Mouse (Mus musculus): ENCODE measurements around the gene Dhcr24.

Dhcr24 gene

DNA sequence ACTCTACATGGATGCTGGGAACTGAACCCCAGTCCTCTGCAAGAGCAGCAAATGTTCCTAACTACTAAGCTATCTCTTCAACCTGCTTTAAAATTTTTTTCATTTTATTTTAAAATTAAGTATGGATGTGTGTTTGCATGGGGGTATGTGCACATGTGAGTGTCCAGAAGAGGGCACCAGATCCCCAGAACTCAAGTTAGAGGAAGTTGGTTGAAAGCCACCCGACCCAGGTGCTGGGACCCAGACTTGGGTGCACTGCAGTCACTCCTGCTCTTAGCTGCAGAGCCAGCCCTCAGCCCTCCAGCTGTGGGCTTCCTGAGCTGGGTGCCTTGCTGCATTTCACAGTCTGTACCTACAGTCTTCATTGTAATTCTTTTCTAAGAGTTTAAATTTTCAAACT is 38.6 kb downstream of the Dhcr24 start:
- DNase-seq (ENCODE audit: inconsistent age in 2 of 2, low spot score in 1 of 2) = no peak

DNA sequence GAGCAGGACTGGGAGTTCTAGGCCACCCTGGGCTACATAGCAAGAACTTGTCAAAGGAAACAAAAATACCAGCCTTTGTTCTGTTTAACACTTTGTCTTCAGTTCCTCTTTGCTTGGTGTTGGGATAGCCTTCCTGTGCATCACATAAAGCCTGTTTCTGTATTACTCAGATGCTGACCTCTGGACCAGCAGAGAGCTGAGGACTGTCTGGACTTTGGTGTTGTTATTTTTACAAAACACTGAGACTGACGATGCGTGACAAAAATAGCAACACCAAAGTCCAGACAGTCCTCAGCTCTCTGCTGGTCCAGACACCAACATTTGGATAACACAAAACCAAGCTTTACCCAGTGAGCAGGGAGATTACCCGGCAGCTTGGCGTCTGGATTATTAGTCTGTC is 39.9 kb downstream of the Dhcr24 start:
- DNase-seq (ENCODE audit: inconsistent age in 2 of 2, low spot score in 1 of 2) = no peak

DNA sequence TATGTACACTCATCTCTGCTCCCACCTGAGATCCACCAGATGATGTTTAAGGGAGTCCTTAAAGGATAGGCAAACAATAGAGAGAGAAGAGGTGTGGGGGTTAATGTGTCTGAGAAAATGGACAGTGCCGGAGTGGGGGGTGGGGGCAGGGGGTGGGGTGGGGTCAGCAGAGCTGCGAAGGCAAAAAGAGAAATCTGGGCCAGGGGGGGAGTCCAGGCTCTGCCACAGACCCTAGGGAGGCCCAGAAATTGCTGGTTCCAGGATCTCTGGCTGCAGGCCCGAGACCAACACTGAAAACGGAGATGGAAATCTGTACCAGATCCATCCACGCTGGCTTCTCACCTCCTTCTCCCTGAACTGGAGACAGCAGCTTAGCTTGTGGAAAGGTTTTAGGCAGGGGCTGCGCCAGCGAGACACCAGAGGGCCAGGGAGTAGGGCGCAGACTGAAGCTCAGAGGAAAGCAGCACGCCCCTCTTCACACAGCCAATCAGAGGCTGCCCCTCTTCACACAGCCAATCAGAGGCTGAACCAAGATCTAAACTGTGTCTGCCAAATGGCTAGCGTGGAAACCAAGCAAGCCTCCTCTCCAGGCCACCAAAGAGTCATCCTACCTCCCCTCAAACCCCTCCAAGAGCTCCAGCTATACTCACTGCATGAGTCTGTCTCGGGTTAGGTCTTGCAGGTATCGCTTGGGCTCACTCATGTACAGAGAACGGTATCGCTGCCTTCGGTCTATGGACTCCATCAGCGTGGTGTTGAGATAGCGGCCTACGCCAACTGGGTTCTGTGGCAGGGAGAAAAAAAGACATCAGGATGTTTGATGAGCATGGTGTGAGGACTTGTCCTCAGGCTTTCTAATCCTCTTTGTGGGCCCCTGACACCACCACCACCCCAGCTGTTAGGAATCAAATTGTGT is 46.1 kb downstream of the Dhcr24 start:
- DNase-seq (ENCODE audit: inconsistent age in 2 of 2, low spot score in 1 of 2) = no peak

GRCm38 (mm10) chr4:106607905-106608304 is 47.1 kb downstream of the Dhcr24 start:
- no peak for DNase-seq (ENCODE audit: inconsistent age in 2 of 2, low spot score in 1 of 2)

DNA sequence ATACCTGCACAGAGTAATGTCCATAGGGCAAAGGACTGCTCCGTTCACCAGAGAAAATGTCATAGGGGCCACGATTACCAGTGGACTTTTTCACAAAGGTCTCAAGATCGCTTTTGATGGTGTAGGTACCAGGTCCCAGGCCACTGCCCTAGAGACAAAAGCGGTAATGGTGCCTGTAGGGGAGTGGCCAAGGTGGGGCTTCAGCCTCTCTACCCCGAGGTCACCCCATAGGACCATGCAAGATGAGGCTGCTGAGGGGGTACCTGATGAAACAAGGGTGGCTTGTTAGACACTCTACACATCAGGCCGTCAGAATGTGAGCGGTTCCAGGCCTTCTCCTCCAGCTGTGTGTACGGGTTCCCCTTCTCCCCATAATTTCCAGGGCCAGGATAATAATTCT is 52.3 kb downstream of the Dhcr24 start:
- no peak for DNase-seq (ENCODE audit: inconsistent age in 2 of 2, low spot score in 1 of 2)

DNA sequence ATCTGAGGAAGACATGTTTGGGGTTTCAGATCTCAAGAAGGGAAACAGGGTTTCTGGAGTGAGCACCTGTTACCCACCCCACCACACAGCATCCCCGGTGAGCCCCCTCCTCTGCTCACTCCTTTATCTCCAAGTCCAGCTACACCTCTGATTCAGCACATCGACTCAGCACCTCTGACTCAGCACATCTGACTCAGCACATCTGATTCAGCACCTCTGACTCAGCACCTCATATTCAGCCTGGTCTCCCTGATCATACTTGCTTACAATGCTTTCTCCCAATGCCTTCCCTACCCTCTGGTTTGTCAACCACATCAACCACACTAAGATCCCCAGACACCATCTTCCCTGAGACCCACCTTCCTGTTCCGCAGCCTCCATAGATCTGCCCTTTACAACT is 52.7 kb downstream of the Dhcr24 start:
- peak; percentile 82 to 84 for DNase-seq (ENCODE audit: inconsistent age in 2 of 2, low spot score in 1 of 2)

- peak; percentile 60 to 88 for DNase-seq (ENCODE audit: inconsistent age in 2 of 2, low spot score in 1 of 2)
These were observed 53.5 kb downstream of the Dhcr24 start for GRCm38 (mm10) chr4:106614180-106614797.

DNA sequence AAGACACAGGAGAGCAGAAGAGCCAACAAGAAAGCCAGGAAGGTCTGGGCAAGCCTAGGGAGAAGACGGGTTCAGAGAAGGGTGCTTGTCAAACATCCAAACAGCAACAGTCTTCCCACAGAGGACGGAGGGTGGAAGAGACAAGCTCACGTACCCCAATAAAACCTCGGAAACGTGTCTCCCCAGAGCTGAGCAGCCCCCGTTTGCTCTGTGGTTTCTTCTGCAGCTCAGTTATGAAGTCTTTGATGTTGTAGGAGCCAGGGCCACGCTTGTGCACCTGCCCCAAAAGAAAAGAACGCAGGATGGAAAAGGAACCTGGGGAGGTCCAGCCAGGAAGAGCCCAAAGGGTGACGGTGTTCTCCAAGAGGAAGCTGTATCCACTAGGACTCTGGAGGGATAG is 54.0 kb downstream of the Dhcr24 start:
- DNase-seq (ENCODE audit: inconsistent age in 2 of 2, low spot score in 1 of 2) = no peak

GRCm38 (mm10) chr4:106615637-106616036 is 54.8 kb downstream of the Dhcr24 start:
- DNase-seq (ENCODE audit: inconsistent age in 2 of 2, low spot score in 1 of 2) = no peak

DNA sequence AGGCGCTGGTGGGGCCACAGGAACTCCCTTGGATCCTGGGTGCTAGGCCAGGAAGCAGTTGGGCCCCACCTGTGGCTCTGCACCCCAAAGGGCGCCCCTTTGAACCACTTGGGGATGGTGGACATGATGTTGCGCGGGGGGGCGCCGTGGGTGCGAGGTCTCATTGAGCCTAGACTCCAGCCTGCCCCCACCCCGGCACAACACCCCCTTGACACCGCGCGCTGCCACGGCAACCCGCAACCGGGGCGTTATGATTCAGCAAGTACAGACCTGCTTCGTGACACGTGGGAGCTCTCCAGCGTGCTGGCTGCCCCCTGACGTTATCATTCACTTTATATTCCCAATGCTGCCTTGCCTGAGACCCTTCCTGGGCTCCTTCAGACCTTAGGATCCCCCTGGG is 56.2 kb downstream of the Dhcr24 start, which contains the start of gene Lexm:
Gene Lexm (minus strand): TSS at position 186 of the 400 bp plus-strand sequence.
- DNase-seq (ENCODE audit: inconsistent age in 2 of 2, low spot score in 1 of 2) = no peak

DNA sequence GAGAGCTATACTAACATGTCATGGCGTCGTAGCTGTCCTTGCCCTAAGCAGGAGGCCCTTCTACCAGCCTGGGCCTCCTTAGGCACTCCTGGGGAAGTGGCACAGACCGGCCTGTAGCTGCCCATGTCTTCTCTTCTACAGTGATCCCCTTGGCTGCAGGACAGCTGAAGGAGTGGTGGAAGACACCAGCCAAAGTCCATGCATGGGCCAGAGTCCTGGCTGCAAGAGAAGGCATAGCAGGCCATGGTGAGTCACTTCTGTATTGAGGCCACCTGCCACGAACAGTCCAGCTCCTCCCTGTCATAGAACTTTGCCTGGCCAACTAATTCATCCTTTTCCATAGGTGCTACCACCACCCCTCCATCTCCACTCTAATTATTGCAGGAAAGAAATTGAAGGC is 58.1 kb downstream of the Dhcr24 start:
- DNase-seq (ENCODE audit: inconsistent age in 2 of 2, low spot score in 1 of 2) = no peak

DNA sequence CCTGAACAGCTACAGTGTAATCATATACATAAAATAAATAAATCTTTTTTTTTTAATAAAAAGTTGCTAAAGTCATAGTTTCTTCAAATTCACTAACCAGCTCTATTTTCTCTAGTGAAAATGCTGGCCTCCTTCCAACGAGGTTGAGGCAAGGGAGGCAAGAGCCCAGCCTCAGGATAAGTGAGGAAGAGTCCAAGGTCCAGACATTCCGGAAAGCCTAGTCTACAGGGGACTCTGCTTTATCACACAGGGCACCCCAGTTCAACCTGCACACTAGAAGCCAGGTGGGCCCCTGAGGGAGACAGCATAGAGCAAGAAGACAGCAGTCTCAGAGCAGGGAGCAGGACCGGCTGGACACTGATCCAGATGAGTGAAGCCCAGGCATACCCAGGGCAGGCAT is 60.6 kb downstream of the Dhcr24 start:
- DNase-seq (ENCODE audit: inconsistent age in 2 of 2, low spot score in 1 of 2) = no peak

DNA sequence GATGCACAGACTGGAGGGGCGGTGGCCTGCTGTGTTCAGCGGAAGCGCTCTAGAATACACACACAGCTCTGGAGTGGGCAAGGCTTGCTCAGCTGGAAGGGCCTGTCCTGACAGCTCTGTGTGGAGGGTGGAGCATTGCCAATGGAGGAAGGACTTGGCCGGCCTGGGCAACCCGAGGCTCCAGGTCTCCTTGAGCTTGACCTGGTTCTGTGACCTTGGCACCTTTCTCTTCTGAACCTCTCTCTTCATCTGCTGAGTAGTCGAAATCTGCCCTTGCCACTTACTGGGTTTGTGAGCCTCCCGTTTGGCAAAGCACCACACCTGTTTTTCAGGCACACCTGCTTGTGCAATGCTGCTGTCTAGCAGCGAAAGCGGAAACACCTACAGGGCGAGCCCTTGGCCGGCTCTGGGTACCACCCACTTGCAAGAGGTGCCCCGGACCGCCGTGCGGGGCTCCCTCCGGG is 61.2 kb downstream of the Dhcr24 start, which contains the start of gene Ttc22:
Gene Ttc22 (plus strand): TSS at position 403 of the 464 bp plus-strand sequence.
- peak; percentile 24 to 65 for DNase-seq (ENCODE audit: inconsistent age in 2 of 2, low spot score in 1 of 2)

DNA sequence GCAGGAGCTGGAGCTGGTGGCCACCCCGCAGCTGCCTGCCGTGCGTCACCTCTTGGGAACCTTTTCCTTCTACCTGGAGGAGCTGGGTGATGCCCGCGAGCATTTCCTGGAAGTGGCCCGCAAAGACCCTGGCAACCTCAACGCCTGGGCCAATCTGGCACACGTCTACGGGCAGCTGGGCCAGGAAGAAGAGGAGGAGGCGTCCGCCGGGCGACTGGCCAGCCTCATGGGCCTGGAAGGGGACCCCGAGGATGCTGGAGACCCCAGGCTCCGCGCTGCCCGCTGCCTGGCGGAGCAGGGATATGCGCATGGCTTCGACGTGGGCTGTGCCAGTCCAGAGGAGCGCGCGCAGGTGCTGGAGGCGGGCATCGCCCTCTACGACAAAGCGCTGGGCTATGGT is 61.9 kb downstream of the Dhcr24 start:
- DNase-seq (ENCODE audit: inconsistent age in 2 of 2, low spot score in 1 of 2) = no peak

- no peak for DNase-seq (ENCODE audit: inconsistent age in 2 of 2, low spot score in 1 of 2)
These were observed 63.4 kb downstream of the Dhcr24 start for GRCm38 (mm10) chr4:106624271-106624670.

DNA sequence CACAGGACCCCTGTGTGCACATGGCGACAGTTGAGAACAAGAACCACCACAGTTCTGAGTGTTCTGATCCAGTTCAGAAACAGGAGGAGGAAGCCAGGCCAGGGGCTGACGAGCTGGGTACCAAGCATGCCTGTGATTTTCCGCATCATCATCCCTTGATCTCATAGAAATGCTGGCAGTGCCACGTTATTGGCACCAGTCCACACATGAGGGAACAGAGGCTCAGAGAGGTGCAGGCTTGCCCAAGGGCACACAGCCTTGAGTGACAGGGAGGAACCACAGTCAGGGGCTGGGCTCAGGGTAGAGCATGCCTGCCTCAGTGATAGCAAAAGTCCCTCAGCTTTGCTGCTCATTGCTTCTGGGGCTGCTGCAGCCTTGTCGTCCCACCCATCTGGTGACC is 67.0 kb downstream of the Dhcr24 start:
- peak; percentile 27 to 59 for DNase-seq (ENCODE audit: inconsistent age in 2 of 2, low spot score in 1 of 2)

GRCm38 (mm10) chr4:106628650-106629360 is 68.0 kb downstream of the Dhcr24 start:
- DNase-seq (ENCODE audit: inconsistent age in 2 of 2, low spot score in 1 of 2) = no peak

- no peak for DNase-seq (ENCODE audit: inconsistent age in 2 of 2, low spot score in 1 of 2)
These were observed 68.5 kb downstream of the Dhcr24 start for GRCm38 (mm10) chr4:106629374-106629773.

- DNase-seq (ENCODE audit: inconsistent age in 2 of 2, low spot score in 1 of 2) = peak; percentile 48 to 83
These were observed 69.7 kb downstream of the Dhcr24 start for GRCm38 (mm10) chr4:106630333-106631220.

DNA sequence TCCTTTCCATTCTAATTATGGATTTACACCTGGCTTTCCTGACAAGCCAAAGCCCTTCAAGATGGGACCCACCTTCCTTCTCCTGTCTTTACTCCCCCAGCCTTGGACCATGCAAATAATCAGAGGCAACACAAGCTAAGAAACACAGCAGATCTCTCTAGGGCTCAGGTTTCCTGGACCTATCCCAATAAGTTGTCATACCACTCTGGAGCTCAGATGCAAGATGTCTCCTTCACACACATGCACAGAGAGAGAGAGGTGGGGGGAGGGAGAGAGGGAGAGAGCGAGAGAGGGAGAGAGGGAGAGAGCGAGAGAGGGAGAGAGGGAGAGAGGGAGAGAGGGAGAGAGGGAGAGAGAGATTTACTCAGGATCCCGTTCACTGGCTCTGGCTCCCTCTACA is 71.5 kb downstream of the Dhcr24 start:
- DNase-seq (ENCODE audit: inconsistent age in 2 of 2, low spot score in 1 of 2) = no peak
